Mouse (Mus musculus): ENCODE data around the gene Lef1. TPM values are rescaled to one million over a fixed set of nuclear protein-coding genes. Genes with fewer than 3 reads are reported as not detected.

The Lef1 gene
- total and polyA plus RNA-seq, 3 experiments, result 0.23 to 1.5 (median 0.34) TPM

DNA sequence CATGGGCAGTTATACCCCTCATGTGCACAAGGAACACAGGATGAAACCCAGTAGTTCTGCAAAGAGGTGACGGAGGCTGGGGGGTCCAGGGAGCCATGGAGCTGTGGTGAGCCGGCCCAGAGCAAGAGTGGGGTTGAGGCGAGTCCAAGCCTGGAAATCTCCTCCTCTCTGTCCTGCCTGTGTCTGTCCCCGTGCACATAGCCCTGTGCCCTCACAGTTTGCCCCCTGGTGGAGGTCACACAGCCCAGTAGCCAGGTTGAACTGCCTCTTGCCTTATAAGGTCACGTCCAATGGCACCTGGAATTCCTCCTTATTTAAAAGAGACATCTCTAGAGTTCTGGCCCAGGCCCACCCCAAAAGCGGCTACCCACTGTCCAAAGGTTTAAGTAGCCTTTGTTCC, 137.2 kb downstream of the Lef1 start:
- Histone ChIP-seq H3K27ac (peak overlapping the region; percentile 85; the same call in 1 of the 2 replicates), H3K36me3 (ENCODE audit: control insufficient read depth, insufficient read depth, low read length) (no peaks in the 10 kb centered on the region), H3K27me3 (ENCODE audit: control insufficient read depth, insufficient read depth, low read length) (no peaks in the 10 kb centered on the region), H3K9ac (ENCODE audit: low read depth, low read length) (no peak overlapping the region), H3K79me2 (replicated peaks; ENCODE audit: control insufficient read depth, insufficient read depth, low read length) (no peaks in the 10 kb centered on the region), H3K4me3 (no peak overlapping the region), H3K4me1 (ENCODE audit: control insufficient read depth, insufficient read depth, low read length) (peaks cover 12% of the 10 kb centered on the region)
- intact Hi-C loops (cut with DNase I), result no loop called here
- DNase-seq, result no peak
- no peak for TF ChIP-seq CTCF (IDR thresholded peaks at IDR 0.05)
- 73% methylated on average over 6 of the region's 6 CpGs for WGBS

DNA sequence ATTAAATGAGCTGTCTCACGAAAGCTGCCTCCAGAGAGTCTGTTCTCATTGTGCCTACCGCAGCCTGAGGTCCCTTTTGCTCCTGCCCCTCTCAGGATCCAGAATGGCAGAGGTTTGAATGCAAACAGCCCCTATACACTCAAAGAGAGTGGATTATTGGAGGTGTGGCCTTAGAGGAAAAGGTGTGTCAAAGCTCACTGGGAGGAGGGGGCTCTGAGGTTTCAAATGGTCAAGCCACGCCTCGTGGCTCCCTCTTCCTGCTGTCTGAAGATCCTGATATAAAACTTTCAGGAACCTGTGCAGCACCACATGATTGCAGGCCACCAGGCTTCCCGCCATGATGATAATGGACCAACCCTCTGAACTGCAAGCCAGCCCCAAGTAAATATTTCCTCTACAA, 137.6 kb downstream of the Lef1 start:
- H3K79me2 ChIP-seq (replicated peaks; ENCODE audit: control insufficient read depth, insufficient read depth, low read length), result no peaks in the 10 kb centered on the region
- no peak for TF ChIP-seq CTCF (IDR thresholded peaks at IDR 0.05)
- TF ChIP-seq POLR2A (IDR thresholded peaks at IDR 0.05; ENCODE audit: insufficient read depth, low read depth, low read length), result no peak
- TF ChIP-seq EP300 (IDR thresholded peaks at IDR 0.05; ENCODE audit: insufficient read depth, low read depth, low read length), result no peak
- peaks cover 15% of the 10 kb centered on the region for H3K4me1 ChIP-seq (ENCODE audit: control insufficient read depth, insufficient read depth, low read length)
- no peak for DNase-seq
- H3K9ac ChIP-seq (ENCODE audit: low read depth, low read length), result no peak overlapping the region
- no peaks in the 10 kb centered on the region for H3K36me3 ChIP-seq (ENCODE audit: control insufficient read depth, insufficient read depth, low read length)
- intact Hi-C loops (cut with DNase I), result no loop called here
- no peak overlapping the region for H3K4me3 ChIP-seq
- no peaks in the 10 kb centered on the region for H3K27me3 ChIP-seq (ENCODE audit: control insufficient read depth, insufficient read depth, low read length)
- 84% methylated on average over 5 of the region's 5 CpGs for WGBS
- no peak overlapping the region; the same call in 1 of the 2 replicates for H3K27ac ChIP-seq

DNA sequence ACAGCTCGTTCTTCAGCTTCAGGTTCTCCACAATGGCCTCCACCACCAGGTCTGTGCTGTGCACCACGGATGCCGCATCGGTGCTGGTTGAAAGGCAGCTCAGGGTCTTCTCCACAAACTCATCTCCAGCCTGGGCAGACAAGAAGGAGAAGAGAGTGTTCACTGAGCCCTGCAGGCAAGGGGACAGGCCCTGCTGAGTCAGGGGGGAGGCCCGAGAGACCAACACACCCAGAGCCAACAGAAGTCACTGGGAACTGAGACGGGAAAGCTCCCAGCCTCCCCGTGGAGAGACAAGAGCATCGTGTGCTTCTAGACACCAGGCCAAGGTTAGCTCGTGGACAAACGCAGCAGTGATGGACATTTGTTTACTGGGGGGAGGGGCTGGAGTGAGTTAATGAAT, 138.2 kb downstream of the Lef1 start:
- TF ChIP-seq CTCF (IDR thresholded peaks at IDR 0.05) (no peak), EP300 (IDR thresholded peaks at IDR 0.05; ENCODE audit: insufficient read depth, low read depth, low read length) (no peak), POLR2A (IDR thresholded peaks at IDR 0.05; ENCODE audit: insufficient read depth, low read depth, low read length) (no peak)
- H3K36me3 ChIP-seq (ENCODE audit: control insufficient read depth, insufficient read depth, low read length), result no peaks in the 10 kb centered on the region
- intact Hi-C loops (cut with DNase I), result no loop called here
- H3K4me3 ChIP-seq, result no peak overlapping the region
- H3K27me3 ChIP-seq (ENCODE audit: control insufficient read depth, insufficient read depth, low read length), result no peaks in the 10 kb centered on the region
- no peak overlapping the region for H3K9ac ChIP-seq (ENCODE audit: low read depth, low read length)
- no peak for DNase-seq
- peaks cover 15% of the 10 kb centered on the region for H3K4me1 ChIP-seq (ENCODE audit: control insufficient read depth, insufficient read depth, low read length)
- no peaks in the 10 kb centered on the region for H3K79me2 ChIP-seq (replicated peaks; ENCODE audit: control insufficient read depth, insufficient read depth, low read length)
- H3K27ac ChIP-seq, result no peak overlapping the region
- WGBS, result 80% methylated on average over 10 of the region's 10 CpGs

DNA sequence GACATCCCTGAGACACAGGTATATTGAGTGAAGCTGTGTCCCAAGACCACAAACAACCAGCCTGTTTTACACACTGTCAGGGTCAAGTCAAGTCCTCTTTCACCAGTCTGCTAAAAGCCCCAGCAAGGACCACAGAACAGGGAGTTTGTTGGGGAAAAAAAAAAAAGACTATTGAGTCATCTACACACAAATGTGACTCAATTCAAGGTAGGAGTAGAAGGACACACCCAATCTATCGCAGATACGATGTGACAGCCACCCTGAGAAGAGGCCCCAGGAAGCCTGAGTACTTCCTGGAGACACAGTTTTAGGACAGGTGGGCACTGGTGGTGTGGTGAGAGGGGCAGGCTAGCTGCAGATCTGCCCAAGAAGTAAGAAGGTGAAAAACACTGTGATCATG, 140.0 kb downstream of the Lef1 start:
- H3K27ac ChIP-seq, result peak overlapping the region; percentile 64
- TF ChIP-seq POLR2A (IDR thresholded peaks at IDR 0.05; ENCODE audit: insufficient read depth, low read depth, low read length) (no peak), EP300 (IDR thresholded peaks at IDR 0.05; ENCODE audit: insufficient read depth, low read depth, low read length) (no peak), CTCF (IDR thresholded peaks at IDR 0.05) (no peak)
- intact Hi-C loops (cut with DNase I), result loop anchor here (2.0 kb wide), 1 partner anchor 15 kb away; no protein-coding TSS in a partner anchor

DNA sequence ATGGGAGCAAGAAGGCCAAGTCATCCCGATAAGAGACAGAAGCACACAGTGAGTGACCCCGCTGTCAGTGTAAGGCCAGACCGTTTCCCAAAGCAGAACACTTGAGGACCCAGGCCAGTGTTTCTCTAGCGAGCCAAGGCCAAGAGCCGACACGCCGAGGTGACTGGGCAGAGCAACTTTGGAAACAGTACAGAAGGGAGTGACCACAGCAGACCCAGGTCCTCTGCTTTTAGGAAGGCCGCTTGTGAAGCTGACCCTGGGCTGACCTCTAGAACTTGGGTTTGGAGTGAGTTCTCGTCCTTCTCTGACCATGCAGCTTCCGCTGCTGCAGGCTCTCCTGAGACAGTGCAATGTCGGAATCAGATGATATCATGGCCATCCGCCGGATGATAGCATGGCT, 140.7 kb downstream of the Lef1 start:
- Histone ChIP-seq H3K4me1 (ENCODE audit: control insufficient read depth, insufficient read depth, low read length) (peaks cover 15% of the 10 kb centered on the region), H3K27me3 (ENCODE audit: control insufficient read depth, insufficient read depth, low read length) (no peaks in the 10 kb centered on the region), H3K9ac (ENCODE audit: low read depth, low read length) (no peak overlapping the region), H3K27ac (peak overlapping the region; percentile 64), H3K79me2 (replicated peaks; ENCODE audit: control insufficient read depth, insufficient read depth, low read length) (peaks cover 2% of the 10 kb centered on the region; the same call in 1 of the 2 replicates), H3K4me3 (no peak overlapping the region), H3K36me3 (ENCODE audit: control insufficient read depth, insufficient read depth, low read length) (no peaks in the 10 kb centered on the region)
- TF ChIP-seq EP300 (IDR thresholded peaks at IDR 0.05; ENCODE audit: insufficient read depth, low read depth, low read length), result no peak
- TF ChIP-seq CTCF (IDR thresholded peaks at IDR 0.05), result no peak
- no peak for TF ChIP-seq POLR2A (IDR thresholded peaks at IDR 0.05; ENCODE audit: insufficient read depth, low read depth, low read length)
- DNase-seq, result peak; percentile 37 to 40
- intact Hi-C loops (cut with DNase I), result loop anchor here (2.0 kb wide), 1 partner anchor 14 kb away; no protein-coding TSS in a partner anchor
- WGBS, result 49% methylated on average over 13 of the region's 13 CpGs

More for the DNA sequence above, 140.0 kb downstream of the Lef1 start:
- 52% methylated on average over 2 of the region's 2 CpGs for WGBS
- H3K36me3 ChIP-seq (ENCODE audit: control insufficient read depth, insufficient read depth, low read length), result no peaks in the 10 kb centered on the region
- no peaks in the 10 kb centered on the region for H3K27me3 ChIP-seq (ENCODE audit: control insufficient read depth, insufficient read depth, low read length)
- no peak overlapping the region for H3K9ac ChIP-seq (ENCODE audit: low read depth, low read length)
- no peak for DNase-seq
- H3K4me3 ChIP-seq, result no peak overlapping the region
- no peaks in the 10 kb centered on the region for H3K79me2 ChIP-seq (replicated peaks; ENCODE audit: control insufficient read depth, insufficient read depth, low read length)
- H3K4me1 ChIP-seq (ENCODE audit: control insufficient read depth, insufficient read depth, low read length), result peaks cover 15% of the 10 kb centered on the region

DNA sequence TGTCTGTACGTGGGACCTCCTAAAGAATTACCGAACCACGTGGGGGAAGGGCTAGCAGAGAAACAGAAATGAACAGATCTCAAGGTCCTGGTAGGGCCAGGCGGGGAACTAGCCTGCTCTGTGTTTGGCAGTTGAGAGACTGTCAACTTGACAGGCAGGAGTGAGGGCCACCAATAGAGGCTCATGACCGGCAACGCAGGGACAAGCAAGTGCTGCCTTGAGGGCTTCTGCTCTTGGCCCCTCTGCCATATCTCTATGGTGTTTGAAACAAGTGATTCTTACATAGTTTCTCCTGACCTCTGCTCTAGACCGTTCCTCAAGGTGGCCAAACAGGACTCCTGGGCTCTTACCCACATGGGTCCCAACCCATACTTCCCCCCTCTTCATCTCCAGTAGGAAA, 141.3 kb downstream of the Lef1 start:
- H3K4me3 ChIP-seq, result no peak overlapping the region
- peaks cover 13% of the 10 kb centered on the region for H3K4me1 ChIP-seq (ENCODE audit: control insufficient read depth, insufficient read depth, low read length)
- 70% methylated on average over 7 of the region's 7 CpGs for WGBS
- TF ChIP-seq EP300 (IDR thresholded peaks at IDR 0.05; ENCODE audit: insufficient read depth, low read depth, low read length) (no peak), POLR2A (IDR thresholded peaks at IDR 0.05; ENCODE audit: insufficient read depth, low read depth, low read length) (no peak), CTCF (IDR thresholded peaks at IDR 0.05) (no peak)
- peaks cover 2% of the 10 kb centered on the region; the same call in 1 of the 2 replicates for H3K79me2 ChIP-seq (replicated peaks; ENCODE audit: control insufficient read depth, insufficient read depth, low read length)
- peak overlapping the region; percentile 64 for H3K27ac ChIP-seq
- no peaks in the 10 kb centered on the region for H3K27me3 ChIP-seq (ENCODE audit: control insufficient read depth, insufficient read depth, low read length)
- H3K36me3 ChIP-seq (ENCODE audit: control insufficient read depth, insufficient read depth, low read length), result no peaks in the 10 kb centered on the region
- intact Hi-C loops (cut with DNase I), result loop anchor here (2.0 kb wide), 1 partner anchor 13 kb away; no protein-coding TSS in a partner anchor
- DNase-seq, result no peak
- H3K9ac ChIP-seq (ENCODE audit: low read depth, low read length), result no peak overlapping the region

Data from heart, adult 2 months (tissue).